Mouse (Mus musculus) myocyte (in vitro differentiated cells): ENCODE results near the gene Runx2.

ENCODE experiments used
- CEBPB ChIP-seq: IDR thresholded peaks from 2 replicates; pipeline ENCODE4 v1.6.1; 2011; ENCODE audit warnings: mild to moderate bottlenecking, moderate library complexity; ENCODE audit not compliant: poor library complexity, insufficient read depth, severe bottlenecking
- E2F4 ChIP-seq: IDR thresholded peaks from one replicate; pipeline ENCODE4 v1.6.1; 2011; ENCODE audit warnings: mild to moderate bottlenecking, control low read depth, moderate library complexity; ENCODE audit not compliant: insufficient read depth
- MAX ChIP-seq: IDR thresholded peaks from one replicate; pipeline ENCODE4 v1.6.1; 2011; ENCODE audit warnings: low read depth, mild to moderate bottlenecking, control low read depth
- MYOG ChIP-seq, 3 experiments: IDR thresholded peaks; one replicate each; pipeline ENCODE4 v1.6.1; 2011; ENCODE audit warnings: control low read depth in 2 of 3, low read depth in 2 of 3, mild to moderate bottlenecking in 2 of 3; ENCODE audit not compliant: insufficient read length in 2 of 3, control insufficient read depth in 1 of 3, insufficient read depth in 1 of 3
- POLR2A ChIP-seq: IDR thresholded peaks from one replicate; pipeline ENCODE4 v1.6.1; 2011; ENCODE audit warnings: low read depth, mild to moderate bottlenecking, control low read depth, moderate library complexity; ENCODE audit not compliant: insufficient read length
- POLR2AphosphoS2 ChIP-seq: IDR thresholded peaks from one replicate; pipeline ENCODE4 v1.6.1; 2011; ENCODE audit warnings: low read depth, control low read depth; ENCODE audit not compliant: insufficient read length
- REST ChIP-seq: IDR thresholded peaks from one replicate; pipeline ENCODE4 v1.6.1; 2011; ENCODE audit warnings: mild to moderate bottlenecking, control low read depth, moderate library complexity; ENCODE audit not compliant: insufficient read depth, insufficient read length
- TCF3 ChIP-seq: IDR thresholded peaks from one replicate; pipeline ENCODE4 v1.6.1; 2011; ENCODE audit warnings: low read depth, control low read depth; ENCODE audit not compliant: insufficient read length
- USF1 ChIP-seq: IDR thresholded peaks from one replicate; pipeline ENCODE4 v1.6.1; 2011; ENCODE audit warnings: low read depth, mild to moderate bottlenecking, control low read depth, moderate library complexity

DNA sequence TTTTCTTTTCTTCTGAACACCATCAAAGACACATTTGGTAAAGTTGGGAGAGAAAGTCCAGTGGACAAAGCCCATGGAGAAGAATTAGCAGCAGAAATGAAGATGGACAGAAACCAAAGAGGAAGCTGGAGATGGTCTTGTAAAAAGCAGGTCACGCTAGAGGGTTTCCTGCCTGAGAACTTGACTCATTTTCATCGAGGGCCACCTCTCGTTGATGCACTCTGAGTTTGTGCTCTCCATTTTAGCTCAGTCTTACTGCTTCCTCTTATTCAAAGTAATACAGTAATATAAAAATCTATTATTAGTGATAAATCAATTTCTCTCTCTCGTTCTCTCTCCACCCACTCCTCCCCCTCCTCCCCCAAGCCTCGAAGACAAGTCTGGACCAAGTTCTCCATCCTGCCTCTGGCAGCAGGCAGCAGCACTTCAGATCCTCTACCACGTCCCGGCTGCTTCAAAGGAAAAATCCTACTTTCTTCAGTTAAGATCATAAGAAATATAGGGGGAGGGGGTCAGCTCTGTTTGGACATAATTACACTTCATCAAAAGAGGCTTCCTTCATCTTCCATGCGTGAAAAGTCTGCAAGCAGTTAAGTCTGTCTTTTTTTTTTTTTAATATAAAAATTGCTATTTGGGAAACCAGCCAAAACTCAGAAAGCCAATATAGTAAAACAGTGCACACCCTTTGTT, 92.3 kb downstream of the Runx2 start:
- TF ChIP-seq POLR2AphosphoS2 (no peak), MYOG (IDR thresholded peaks at IDR 0.05; ENCODE audit: control insufficient read depth in 1 of 3, insufficient read depth in 1 of 3, insufficient read length in 2 of 3, low read depth in 2 of 3) (no peak), POLR2A (no peak), TCF3 (no peak), MAX (no peak), REST (no peak), USF1 (no peak), CEBPB (no peak), E2F4 (no peak)
